Mouse (Mus musculus): ENCODE measurements around the gene Slc4a4.

- TF ChIP-seq CEBPB (IDR thresholded peaks at IDR 0.05; ENCODE audit: insufficient read depth, poor library complexity, severe bottlenecking) (no peak), POLR2A (IDR thresholded peaks at IDR 0.05; ENCODE audit: insufficient read length, low read depth) (no peak), MAX (IDR thresholded peaks at IDR 0.05; ENCODE audit: low read depth) (no peak), POLR2AphosphoS2 (IDR thresholded peaks at IDR 0.05; ENCODE audit: insufficient read length, low read depth) (no peak), USF1 (IDR thresholded peaks at IDR 0.05; ENCODE audit: low read depth) (no peak), TCF12 (IDR thresholded peaks at IDR 0.05; ENCODE audit: insufficient read depth, poor library complexity, severe bottlenecking) (no peak), E2F4 (IDR thresholded peaks at IDR 0.05; ENCODE audit: insufficient read depth) (no peak), TCF3 (IDR thresholded peaks at IDR 0.05; ENCODE audit: insufficient read length, low read depth) (no peak), SRF (IDR thresholded peaks at IDR 0.05; ENCODE audit: control insufficient read depth, insufficient read length, low read depth) (no peak)
Observed at GRCm38 (mm10) chr5:88888413-88888700, 1.7 kb downstream of the Slc4a4 start.
